7 mouse cellular contexts compared by ENCODE assay signal in genomic region chr10:81350351-81351063, GRCm38 (mm10). TPM values are rescaled to one million over a fixed set of nuclear protein-coding genes. Genes with fewer than 3 reads are reported as not detected.
DNase-seq lines count a peak whose midpoint lies in the region; ATAC-seq lines count a peak whose summit lies in the region.

TSS of gene Hmg20b (minus strand) at chr10:81350480.

- H3K4me2 ChIP-seq in embryonic facial prominence, embryonic 12.5 days (replicated peaks), result peak within 1 kb of the TSS; percentile 90
- H3K4me2 ChIP-seq in limb, embryonic 11.5 days (ENCODE audit: low read depth, severe bottlenecking), result peak within 1 kb of the TSS; percentile 89
- H3K4me2 ChIP-seq in midbrain, embryonic 14.5 days (ENCODE audit: low read length), result peak within 1 kb of the TSS; percentile 92

- peaks cover 16% of the 10 kb centered on the region for H3K27me3 ChIP-seq in embryonic facial prominence, embryonic 12.5 days
- no peaks in the 10 kb centered on the region; the same call in 1 of the 2 replicates for H3K27me3 ChIP-seq in limb, embryonic 11.5 days (ENCODE audit: control insufficient read depth, insufficient read depth, low read length)
- H3K27me3 ChIP-seq in midbrain, embryonic 14.5 days (ENCODE audit: control insufficient read depth, insufficient read depth, low read length), result peaks cover 6% of the 10 kb centered on the region; the same call in 1 of the 2 replicates

- peak; percentile 94 for ATAC-seq in embryonic facial prominence, embryonic 12.5 days (ENCODE audit: insufficient number of reproducible peaks, insufficient read depth, low FRiP score, low TSS enrichment)
- peak; percentile 88 for ATAC-seq in limb, embryonic 11.5 days (ENCODE audit: insufficient number of reproducible peaks, low FRiP score, low TSS enrichment, low read depth)
- peak; percentile 97 for ATAC-seq in midbrain, embryonic 14.5 days (ENCODE audit: low FRiP score, low TSS enrichment)

- peak within 1 kb of the TSS; percentile 75 for H3K27ac ChIP-seq in embryonic facial prominence, embryonic 12.5 days
- peak within 1 kb of the TSS; percentile 62; the same call in 1 of the 2 replicates for H3K27ac ChIP-seq in limb, embryonic 11.5 days (replicated peaks; ENCODE audit: low read depth, low read length)
- H3K27ac ChIP-seq in midbrain, embryonic 14.5 days (replicated peaks; ENCODE audit: low read depth, low read length), result peak within 1 kb of the TSS; percentile 27; the same call in 1 of the 2 replicates

- no peaks in the 10 kb centered on the region for H3K9me3 ChIP-seq in embryonic facial prominence, embryonic 12.5 days
- no peaks in the 10 kb centered on the region for H3K9me3 ChIP-seq in limb, embryonic 11.5 days (ENCODE audit: control insufficient read depth, low read length)
- no peaks in the 10 kb centered on the region for H3K9me3 ChIP-seq in midbrain, embryonic 14.5 days (ENCODE audit: control insufficient read depth, low read length)

- peak; percentile 99 for DNase-seq in adrenal gland, postnatal 25 days
- DNase-seq in heart, adult 11 months, result peak; percentile 100
- peak; percentile 99 for DNase-seq in kidney, adult 18-20 months
- peak; percentile 99 for DNase-seq in limb, embryonic 11.5 days (ENCODE audit: low spot score)
- peak; percentile 99 for DNase-seq in midbrain, embryonic 14.5 days
- peak; percentile 97 to 99 for DNase-seq in spleen, adult 18-20 months

- H3K4me3 ChIP-seq in embryonic facial prominence, embryonic 12.5 days, result peak within 1 kb of the TSS; percentile 94
- peak within 1 kb of the TSS; percentile 98 for H3K4me3 ChIP-seq in limb, embryonic 11.5 days (ENCODE audit: low read depth, low read length)
- H3K4me3 ChIP-seq in midbrain, embryonic 14.5 days (replicated peaks; ENCODE audit: low read depth, low read length), result peak within 1 kb of the TSS; percentile 60

- peaks cover 17% of the 10 kb centered on the region for H3K36me3 ChIP-seq in embryonic facial prominence, embryonic 12.5 days
- H3K36me3 ChIP-seq in limb, embryonic 11.5 days (ENCODE audit: control insufficient read depth, insufficient read depth, low read length), result peaks cover 2% of the 10 kb centered on the region; the same call in 1 of the 2 replicates
- H3K36me3 ChIP-seq in midbrain, embryonic 14.5 days (ENCODE audit: control insufficient read depth, insufficient read depth, low read length), result no peaks in the 10 kb centered on the region

- WGBS in embryonic facial prominence, embryonic 12.5 days, result 0% methylated on average over 54 of the region's 54 CpGs
- WGBS in limb, embryonic 11.5 days, result under 1% methylated on average over 54 of the region's 54 CpGs
- under 1% methylated on average over 54 of the region's 54 CpGs for WGBS in midbrain, embryonic 14.5 days

- peak within 1 kb of the TSS; percentile 91 for H3K9ac ChIP-seq in embryonic facial prominence, embryonic 12.5 days
- H3K9ac ChIP-seq in limb, embryonic 11.5 days (ENCODE audit: low read length), result peak within 1 kb of the TSS; percentile 92
- peak within 1 kb of the TSS; percentile 62 for H3K9ac ChIP-seq in midbrain, embryonic 14.5 days (replicated peaks; ENCODE audit: low read length)

- peaks cover 24% of the 10 kb centered on the region for H3K4me1 ChIP-seq in embryonic facial prominence, embryonic 12.5 days
- peaks cover 20% of the 10 kb centered on the region for H3K4me1 ChIP-seq in limb, embryonic 11.5 days (ENCODE audit: control insufficient read depth, insufficient read depth, low read length)
- peaks cover 11% of the 10 kb centered on the region for H3K4me1 ChIP-seq in midbrain, embryonic 14.5 days (ENCODE audit: control insufficient read depth, insufficient read depth, low read length)

RNA-seq across cellular contexts. Expression of gene Hmg20b, which starts in this region (rescaled TPM):
- 102 and 111 TPM in 2 replicates for total RNA-seq in adrenal gland, postnatal 25 days (2021)
- polyA plus RNA-seq in embryonic facial prominence, embryonic 12.5 days (2016; fragmentation: Nextera tagmentation; extraction: Ambion mirVana), result 130 and 132 TPM in 2 replicates
- 129 and 130 TPM in 2 replicates for polyA plus RNA-seq in limb, embryonic 11.5 days (2014; fragmentation: Nextera tagmentation; extraction: Ambion mirVana)
- 30.6 and 36.5 TPM in 2 replicates for polyA plus RNA-seq in midbrain, embryonic 14.5 days (2014; fragmentation: Nextera tagmentation; extraction: Ambion mirVana)

Comparison
In these comparisons a context has a peak if more than half of its experiments do, and no peak if none do; other contexts are left out.
1. Peak in every context shown above with its lines: DNase-seq, ATAC-seq, H3K4me3 ChIP-seq and H3K27ac ChIP-seq.